Mouse (Mus musculus) forelimb bud, embryonic 11.5 days (tissue): ENCODE results near the gene Cdrt4.

ENCODE experiments used
- DNase-seq: peaks from one replicate; pipeline ENCODE4 v3.0.0-alpha.2; 2012; ENCODE audit warnings: low read depth, low spot score

Cdrt4 gene

GRCm38 (mm10) chr11:62995755-62996521 lies 44.9 kb downstream of the Cdrt4 start:
- DNase-seq, result no peak

- no peak for DNase-seq
Observed at GRCm38 (mm10) chr11:62996522-62996898, 45.5 kb downstream of the Cdrt4 start.

GRCm38 (mm10) chr11:62997039-62997717 lies 46.2 kb downstream of the Cdrt4 start:
- DNase-seq, result no peak

GRCm38 (mm10) chr11:62997718-62998281 lies 46.8 kb downstream of the Cdrt4 start:
- DNase-seq, result no peak

- no peak for DNase-seq
Observed at GRCm38 (mm10) chr11:63000126-63000525, 49.1 kb downstream of the Cdrt4 start.

DNA sequence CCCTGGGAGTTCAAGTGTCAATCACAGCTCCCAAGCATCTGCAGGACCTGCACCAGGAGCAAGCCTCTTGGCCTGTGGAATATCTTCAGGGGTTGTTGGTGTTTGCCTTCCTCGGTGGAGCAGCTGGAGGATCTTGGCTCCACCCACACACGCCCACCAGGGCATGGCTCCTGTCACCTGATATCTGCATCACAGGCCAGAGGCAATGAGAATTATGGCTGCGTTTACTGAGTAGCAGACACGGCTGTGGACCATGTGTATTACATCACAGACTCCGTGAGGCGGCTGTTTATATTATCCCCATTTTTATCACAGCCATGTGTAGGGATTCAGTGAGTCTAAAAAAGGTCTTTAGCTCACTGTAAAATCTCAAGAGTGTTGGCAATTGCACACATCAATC lies 53.6 kb downstream of the Cdrt4 start:
- peak; percentile 65 for DNase-seq

DNA sequence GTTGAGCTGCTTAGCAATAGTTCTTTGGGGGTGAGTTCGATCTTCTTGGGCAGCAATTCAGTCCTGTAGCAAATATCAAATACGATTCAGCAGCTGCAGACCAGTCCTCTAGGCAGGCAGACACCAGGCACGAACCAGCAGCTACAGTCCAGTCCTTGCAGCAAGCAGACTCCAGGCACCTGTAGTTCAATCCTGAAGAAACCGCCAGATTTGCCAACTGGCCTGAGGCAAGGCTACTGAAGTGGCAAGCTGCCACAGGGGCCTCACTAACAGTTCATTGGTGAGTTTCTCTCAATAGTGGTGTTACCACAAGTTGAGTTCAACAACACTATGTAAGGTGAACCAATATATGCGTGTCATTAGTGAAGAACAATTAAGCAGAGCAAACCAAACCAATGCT lies 56.4 kb downstream of the Cdrt4 start:
- DNase-seq, result no peak

GRCm38 (mm10) chr11:63008004-63008403 lies 57.0 kb downstream of the Cdrt4 start:
- DNase-seq, result no peak

GRCm38 (mm10) chr11:63009761-63010160 lies 58.8 kb downstream of the Cdrt4 start:
- no peak for DNase-seq

GRCm38 (mm10) chr11:63017327-63018082 lies 66.5 kb downstream of the Cdrt4 start:
- peak; percentile 75 for DNase-seq

GRCm38 (mm10) chr11:63018083-63018622 lies 67.2 kb downstream of the Cdrt4 start:
- no peak for DNase-seq

- no peak for DNase-seq
Observed at GRCm38 (mm10) chr11:63020633-63021032, 69.6 kb downstream of the Cdrt4 start.

DNA sequence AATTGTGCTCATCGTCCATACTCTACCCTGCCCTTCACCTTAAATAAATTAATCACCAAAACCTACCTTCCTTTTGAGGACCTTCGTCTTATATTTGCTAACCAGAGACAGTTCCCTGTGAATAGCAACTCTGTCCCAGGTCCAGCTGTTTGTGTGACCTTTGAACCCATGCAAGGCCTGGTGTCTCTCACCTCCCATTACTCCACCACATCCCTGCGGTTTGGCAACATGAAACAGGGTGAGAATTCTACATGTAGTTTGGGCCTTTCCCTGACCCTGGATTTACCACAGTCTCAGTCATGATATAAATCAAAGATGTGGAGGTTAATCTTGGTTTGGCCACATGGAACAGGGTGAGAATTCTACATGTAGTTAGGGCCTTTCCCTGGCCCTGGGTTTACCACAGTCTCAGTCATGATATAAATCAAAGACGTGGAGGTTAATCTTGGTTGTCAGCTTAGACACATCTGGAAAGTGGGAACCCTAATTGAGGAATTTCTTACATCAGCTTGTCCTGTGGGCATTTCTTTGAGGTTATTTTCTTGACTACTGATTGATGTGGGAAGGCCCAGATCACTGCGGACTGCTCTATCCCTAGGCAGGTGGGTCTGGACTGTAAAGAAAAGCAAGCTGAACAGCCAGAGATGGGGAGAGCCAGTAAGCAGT lies 70.3 kb downstream of the Cdrt4 start:
- peak; percentile 42 for DNase-seq

- no peak for DNase-seq
Observed at GRCm38 (mm10) chr11:63023461-63023860, 72.5 kb downstream of the Cdrt4 start.

GRCm38 (mm10) chr11:63024136-63024535 lies 73.1 kb downstream of the Cdrt4 start:
- no peak for DNase-seq

DNA sequence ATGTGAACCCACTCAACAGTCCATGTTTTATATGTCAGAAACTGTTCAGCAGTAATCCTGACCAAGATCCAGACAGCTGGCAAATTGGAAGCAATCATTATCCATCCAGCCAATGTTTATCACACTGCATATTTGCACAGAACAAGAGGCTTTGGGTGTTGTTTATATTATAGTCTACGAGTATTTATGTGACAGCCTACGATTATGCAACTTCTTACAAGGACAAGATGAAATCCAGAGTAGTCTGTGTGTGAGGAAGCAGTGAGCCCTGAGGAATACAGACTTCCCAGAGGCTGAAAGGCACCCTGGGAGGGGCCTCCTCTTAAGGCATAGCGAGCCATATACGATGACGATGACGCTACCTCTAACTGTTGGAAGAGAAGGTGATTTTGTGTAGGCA lies 74.5 kb downstream of the Cdrt4 start:
- DNase-seq, result no peak

- no peak for DNase-seq
Observed at GRCm38 (mm10) chr11:63026651-63027141, 75.7 kb downstream of the Cdrt4 start.

DNA sequence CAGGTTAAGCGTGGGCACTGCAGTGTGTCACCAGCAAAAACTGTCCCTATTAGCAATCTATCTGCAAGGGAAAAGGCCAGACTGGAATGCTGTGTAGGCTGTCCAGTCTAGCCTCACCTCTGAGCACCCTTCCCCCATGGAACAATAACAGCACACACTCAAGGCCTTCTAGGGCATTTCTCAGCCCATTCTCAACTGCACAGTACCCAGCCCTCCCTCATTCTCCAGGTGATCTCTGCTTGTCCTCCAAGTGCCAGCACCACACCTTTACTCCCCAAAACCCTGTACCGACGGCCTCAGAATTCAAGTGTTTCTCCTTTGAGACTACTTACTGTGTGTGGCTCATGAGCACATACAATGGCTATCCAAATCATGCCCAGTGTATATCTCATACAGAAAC lies 77.1 kb downstream of the Cdrt4 start:
- no peak for DNase-seq

- DNase-seq, result no peak
Observed at GRCm38 (mm10) chr11:63029148-63029714, 78.2 kb downstream of the Cdrt4 start.

DNA sequence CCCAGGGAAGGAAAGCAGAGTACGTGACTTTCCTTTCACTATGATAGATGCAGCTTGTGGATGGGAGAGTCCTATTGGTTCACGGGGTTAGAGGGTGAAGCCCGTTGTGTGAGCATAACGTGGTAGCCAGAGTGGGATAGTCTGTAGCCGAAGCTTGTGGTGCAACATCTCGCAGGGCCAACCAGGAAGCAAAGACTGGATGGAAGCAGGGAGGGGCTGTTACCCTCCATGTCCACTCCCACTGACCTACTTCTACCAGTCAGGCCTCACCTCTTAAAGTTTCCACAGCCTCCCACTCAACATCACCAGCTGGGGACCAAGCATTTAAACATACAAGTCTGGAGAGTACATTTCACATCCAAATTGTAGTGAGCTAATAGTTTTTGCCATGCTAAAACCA lies 78.7 kb downstream of the Cdrt4 start:
- no peak for DNase-seq
